Mouse (Mus musculus) ES-Bruce4 (cell line): ENCODE results near the gene Rab40b. TPM values are rescaled to one million over a fixed set of nuclear protein-coding genes. Genes with fewer than 3 reads are reported as not detected.
"Not testable (repeated sequence)": the region's sequence is repeated elsewhere in the genome, so short reads cannot be mapped to it uniquely, and the experiment has no call there.

Source experiments
- H3K27ac ChIP-seq: 2 replicates; pipeline ENCODE4 v1.5.1; 2012; ENCODE audit warnings: low read length, inconsistent platforms; ENCODE audit not compliant: insufficient read depth
- H3K27me3 ChIP-seq: 2 replicates; pipeline ENCODE4 v1.6.1; 2012; ENCODE audit warnings: mild to moderate bottlenecking, low read length, inconsistent platforms; ENCODE audit not compliant: control insufficient read depth, poor library complexity, insufficient read depth, severe bottlenecking
- H3K36me3 ChIP-seq: 2 replicates; pipeline ENCODE4 v1.6.1; 2012; ENCODE audit warnings: inconsistent platforms, mild to moderate bottlenecking, low read length, moderate library complexity; ENCODE audit not compliant: control insufficient read depth, poor library complexity, insufficient read depth, severe bottlenecking
- H3K4me1 ChIP-seq: one replicate; pipeline ENCODE4 v1.8.1; 2011; ENCODE audit warnings: low read length; ENCODE audit not compliant: control insufficient read depth, insufficient read depth
- H3K4me3 ChIP-seq: 2 replicates; pipeline ENCODE4 v1.5.1; 2011; ENCODE audit warnings: low read depth, mild to moderate bottlenecking, low read length
- H3K9ac ChIP-seq: 2 replicates; pipeline ENCODE4 v1.6.1; 2012; ENCODE audit warnings: low read depth, mild to moderate bottlenecking, inconsistent platforms; ENCODE audit not compliant: poor library complexity, severe bottlenecking
- H3K9me3 ChIP-seq: replicated peaks from 2 replicates; pipeline ENCODE4 v1.6.1; 2012; ENCODE audit warnings: mild to moderate bottlenecking, low read length, inconsistent platforms; ENCODE audit not compliant: control insufficient read depth, poor library complexity, insufficient read depth, severe bottlenecking
- CTCF ChIP-seq: IDR thresholded peaks from one replicate; pipeline ENCODE4 v1.8.1; 2011; ENCODE audit warnings: low read depth, low read length
- EP300 ChIP-seq: IDR thresholded peaks from 2 replicates; pipeline ENCODE4 v1.6.1; 2011; ENCODE audit warnings: low read depth, low read length; ENCODE audit not compliant: insufficient read depth
- POLR2A ChIP-seq: IDR thresholded peaks from one replicate; pipeline ENCODE4 v1.8.1; 2011; ENCODE audit warnings: low read length; ENCODE audit not compliant: insufficient read depth
- polyA plus RNA-seq: library from polyadenylated mRNA; stranded (reverse); fragments of >200 nt; gene quantifications from 2 replicates; pipeline ENCODE4 v1.2.4, GENCODE M21; 2011; ENCODE audit warnings: low read depth; ENCODE audit not compliant: missing spikeins, insufficient read depth, insufficient read length

Rab40b gene
- polyA plus RNA-seq, 1 experiment: not detected

- Histone ChIP-seq H3K4me3 (no peak overlapping the region), H3K9ac (no peak overlapping the region), H3K4me1 (no peaks in the 10 kb centered on the region), H3K9me3 (no peaks in the 10 kb centered on the region), H3K36me3 (peaks cover 10% of the 10 kb centered on the region), H3K27me3 (no peaks in the 10 kb centered on the region), H3K27ac (no peak overlapping the region)
- TF ChIP-seq EP300 (no peak), POLR2A (no peak), CTCF (no peak)
Observed at GRCm38 (mm10) chr11:121326034-121326433, 62.0 kb downstream of the Rab40b start.

- not testable (repeated sequence) for H3K4me3 ChIP-seq, H3K4me1 ChIP-seq, H3K9me3 ChIP-seq, H3K27ac ChIP-seq, H3K9ac ChIP-seq, H3K27me3 ChIP-seq
- H3K36me3 ChIP-seq: peaks cover 15% of the 10 kb centered on the region
Observed at GRCm38 (mm10) chr11:121307712-121308111, 80.3 kb downstream of the Rab40b start.

GRCm38 (mm10) chr11:121306608-121307007 lies 81.4 kb downstream of the Rab40b start:
- H3K9ac ChIP-seq: no peak overlapping the region
- H3K27ac ChIP-seq: no peak overlapping the region
- H3K9me3 ChIP-seq: 0 out of 2 replicates have a peak, but pooled peaks cover 4% of the 10 kb centered on the region
- no peaks in the 10 kb centered on the region for H3K4me1 ChIP-seq
- no peak for TF ChIP-seq EP300
- no peak for TF ChIP-seq CTCF
- H3K36me3 ChIP-seq: peaks cover 18% of the 10 kb centered on the region
- H3K4me3 ChIP-seq: no peak overlapping the region
- no peaks in the 10 kb centered on the region for H3K27me3 ChIP-seq

Other genes starting within 250 kb of the Rab40b start
- gene Tex19.1, start 242.1 kb downstream of the Rab40b start, polyA plus RNA-seq: 25.5 and 29.9 TPM in 2 replicates
- gene Uts2r, start 228.0 kb downstream of the Rab40b start, polyA plus RNA-seq: not detected in 2 replicates
- gene Hexdc, start 183.8 kb downstream of the Rab40b start, polyA plus RNA-seq: 7.0 and 8.2 TPM in 2 replicates
- 8.5 and 8.8 TPM in 2 replicates for gene Ogfod3, start 183.5 kb downstream of the Rab40b start, polyA plus RNA-seq
- gene Cybc1, start 158.9 kb downstream of the Rab40b start, polyA plus RNA-seq: 14.7 and 15.9 TPM in 2 replicates
- gene Narf, start 151.0 kb downstream of the Rab40b start, polyA plus RNA-seq: 16.0 and 20.3 TPM in 2 replicates
- gene Foxk2, start 128.3 kb downstream of the Rab40b start, polyA plus RNA-seq: 60.2 and 68.1 TPM in 2 replicates
- 80.8 and 81.1 TPM in 2 replicates for gene Wdr45b, start 33.8 kb downstream of the Rab40b start, polyA plus RNA-seq
- gene Fn3krp, start 33.1 kb upstream of the Rab40b start, polyA plus RNA-seq: 15.6 and 15.7 TPM in 2 replicates
- 0.79 and 1.3 TPM in 2 replicates for gene Fn3k, start 46.7 kb upstream of the Rab40b start, polyA plus RNA-seq
- 43.0 and 49.7 TPM in 2 replicates for gene Tbcd, start 63.7 kb upstream of the Rab40b start, polyA plus RNA-seq
- 6.1 and 8.2 TPM in 2 replicates for gene Zfp750, start 131.1 kb upstream of the Rab40b start, polyA plus RNA-seq